Mouse (Mus musculus) mesoderm, embryonic 11.5 days (tissue): ENCODE results near the gene Gm11627.
"Not testable (repeated sequence)": the region's sequence is repeated elsewhere in the genome, so short reads cannot be mapped to it uniquely, and the experiment has no call there.

Source experiments
- DNase-seq: peaks from one replicate; pipeline ENCODE4 v3.0.0-alpha.2; 2012; ENCODE audit warnings: low read depth, low spot score

The Gm11627 gene

DNA sequence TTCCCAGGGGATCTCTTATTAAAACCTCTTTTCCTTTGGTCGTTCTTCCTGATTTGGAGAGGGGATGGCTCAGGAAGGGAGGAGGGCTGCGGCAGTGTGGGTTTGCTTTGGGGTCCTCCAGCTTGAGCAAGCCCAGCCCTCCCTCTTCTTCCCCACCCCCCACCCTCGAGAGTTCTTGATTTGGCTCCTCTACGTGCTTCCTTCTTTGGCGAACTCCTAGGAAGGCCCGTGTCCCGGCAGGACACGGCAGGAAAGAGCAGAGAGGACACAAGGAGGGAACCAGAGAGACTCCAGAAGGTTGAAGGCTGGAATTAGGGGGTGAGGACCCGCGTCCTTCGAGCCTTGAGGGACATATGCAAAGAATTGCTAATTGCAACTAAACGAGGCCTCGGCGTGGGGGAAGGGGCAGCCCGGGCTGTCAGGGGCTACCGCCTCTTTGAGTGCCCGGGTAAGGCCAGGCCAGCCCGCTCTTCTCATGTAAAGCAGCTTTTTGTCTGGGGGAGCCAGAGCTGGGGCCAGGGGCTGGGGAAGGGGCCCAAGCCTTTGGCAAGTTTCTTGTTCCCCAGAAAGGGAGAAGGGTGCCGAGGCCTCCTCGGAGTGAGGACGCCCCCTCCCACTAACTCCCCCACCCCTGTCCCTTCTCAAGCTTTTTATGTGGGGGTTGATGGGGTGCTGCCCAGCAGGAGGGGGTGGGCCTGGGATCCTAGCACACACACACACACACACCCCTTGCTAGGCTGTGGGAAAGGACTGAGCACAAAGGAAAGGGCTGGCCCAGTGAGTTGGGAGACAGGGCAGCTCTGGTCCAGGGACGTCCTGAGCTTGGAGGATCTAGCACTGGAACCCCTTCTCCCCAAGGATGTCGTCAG lies at the start of gene Gm11627:
Gene Gm11627 (minus strand): TSS at position 297 of the 869 bp plus-strand sequence.
- DNase-seq = no peak

DNA sequence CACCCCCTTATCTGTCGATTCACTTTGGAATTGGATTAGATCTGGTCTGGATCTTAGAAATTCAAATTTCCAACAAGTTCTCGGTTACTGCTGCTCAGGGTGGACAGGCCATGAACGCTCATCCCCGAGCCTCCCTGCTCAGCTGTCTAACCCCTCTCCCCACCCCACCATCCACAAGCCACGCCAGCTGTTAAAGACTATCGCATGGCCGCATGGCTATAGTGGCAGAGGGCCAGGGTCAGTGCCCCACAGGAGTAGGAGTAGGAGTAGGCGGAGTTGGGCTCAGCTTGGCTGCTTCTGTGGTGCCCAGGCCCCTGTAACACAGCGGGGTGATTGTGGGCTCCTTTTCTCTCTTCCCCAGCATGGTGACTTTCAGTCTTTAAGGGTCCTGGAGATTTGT lies 49.3 kb upstream of the Gm11627 start:
- no peak for DNase-seq

DNA sequence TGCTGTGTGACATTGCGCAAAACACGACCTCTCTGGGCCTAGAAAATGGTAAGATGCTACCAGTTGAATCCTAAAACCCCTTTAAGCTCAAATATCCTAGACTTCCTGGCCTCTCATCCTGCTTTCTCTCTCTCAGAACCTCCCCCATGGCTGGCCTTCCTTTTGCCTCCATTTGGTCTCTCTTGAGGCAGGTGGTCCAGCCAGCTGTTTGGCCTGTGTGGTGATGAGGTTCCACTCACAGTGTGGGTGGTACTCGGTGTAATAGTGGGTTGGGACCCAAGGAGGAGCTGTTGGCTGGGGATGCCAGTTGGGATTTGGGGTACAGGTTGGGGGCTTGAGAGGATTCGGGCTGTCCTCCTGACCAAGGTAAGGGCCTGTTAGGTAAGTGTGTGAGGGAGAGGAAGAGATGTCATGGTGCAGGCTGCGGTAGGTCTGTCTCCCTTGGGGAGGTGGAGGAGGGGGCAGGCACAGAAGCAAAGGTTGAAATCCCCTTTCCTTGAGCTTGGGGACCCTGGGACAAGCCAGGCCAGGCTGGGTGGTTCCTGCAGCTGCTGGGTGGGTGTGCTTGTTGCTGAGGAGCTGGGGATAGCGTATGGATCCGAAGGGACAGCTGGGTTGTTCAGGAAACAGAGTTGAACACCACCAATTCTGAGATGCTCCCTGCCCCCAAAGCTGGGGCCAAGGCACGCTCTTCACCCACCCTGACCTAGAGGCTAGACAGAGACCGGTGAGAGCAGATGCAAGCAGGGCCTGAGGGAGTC lies 48.1 kb upstream of the Gm11627 start:
- no peak for DNase-seq

DNA sequence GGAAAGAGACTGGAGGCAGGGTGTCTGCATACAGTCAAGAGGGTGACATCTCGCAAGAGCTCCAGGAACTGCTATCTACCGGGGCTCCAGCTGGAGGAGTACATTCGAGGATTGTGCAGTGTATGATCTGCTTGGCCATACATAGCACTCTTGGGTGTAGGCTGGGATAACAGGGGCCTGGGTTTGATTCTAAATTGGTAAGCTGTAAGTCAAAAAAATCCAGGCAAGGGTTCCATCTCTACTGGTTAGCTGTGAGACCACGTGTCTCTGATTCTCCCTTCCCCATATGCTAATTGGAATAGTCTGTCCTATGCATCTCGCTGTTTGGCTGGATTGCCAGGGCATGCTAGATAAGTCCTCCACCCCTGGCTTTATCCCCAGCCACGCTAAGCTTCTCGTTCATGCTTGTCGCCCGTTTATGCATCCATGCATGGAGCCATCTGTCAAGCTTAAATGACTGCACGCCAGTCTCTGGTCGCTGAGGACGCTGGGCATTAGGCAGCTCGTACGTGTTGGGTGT lies 45.7 kb upstream of the Gm11627 start:
- DNase-seq = no peak

DNA sequence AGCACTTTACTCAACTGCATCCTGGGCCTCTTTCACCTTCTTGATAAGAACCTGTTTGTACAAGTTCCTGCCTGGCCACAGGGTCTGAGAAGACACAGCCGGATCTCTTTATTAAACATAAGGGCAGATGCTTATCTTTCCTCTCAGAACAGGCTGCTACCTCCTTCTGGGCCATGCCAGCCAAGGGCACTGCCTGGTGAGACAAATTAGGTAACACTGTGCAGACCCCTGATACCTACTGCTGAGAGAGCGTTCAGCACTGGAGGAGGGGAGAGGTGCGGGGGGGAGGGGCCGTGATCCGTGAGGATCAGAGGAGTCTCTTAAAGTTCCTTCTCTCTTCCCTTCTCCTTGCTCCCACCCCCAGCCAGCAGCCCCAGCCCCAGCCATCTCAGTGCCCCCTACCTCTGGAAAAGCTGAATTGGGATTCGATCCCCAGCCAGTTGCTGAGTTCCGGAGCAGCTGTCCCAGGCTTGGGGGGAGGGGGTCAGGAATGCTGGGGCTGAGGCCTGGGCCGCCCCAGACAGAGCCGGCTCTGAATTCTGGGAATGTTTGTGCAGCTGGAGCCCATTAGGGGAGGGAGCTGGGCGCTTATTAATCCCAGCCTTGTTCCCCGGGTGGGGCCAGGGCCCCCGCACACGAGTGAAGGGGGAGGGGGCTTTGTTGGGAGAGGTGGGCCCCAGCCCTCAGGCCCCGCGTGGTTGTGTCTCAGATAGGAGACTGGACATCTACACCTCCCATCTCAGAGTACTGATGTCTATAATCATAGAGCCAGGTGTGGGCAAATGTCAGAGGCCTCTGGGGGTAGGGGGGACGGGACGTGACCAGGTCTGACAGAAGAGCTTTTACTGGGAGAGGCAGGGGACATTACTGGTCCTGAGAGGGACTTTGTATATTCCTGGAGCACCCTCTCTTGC lies 44.9 kb upstream of the Gm11627 start:
- peak; percentile 94 for DNase-seq

DNA sequence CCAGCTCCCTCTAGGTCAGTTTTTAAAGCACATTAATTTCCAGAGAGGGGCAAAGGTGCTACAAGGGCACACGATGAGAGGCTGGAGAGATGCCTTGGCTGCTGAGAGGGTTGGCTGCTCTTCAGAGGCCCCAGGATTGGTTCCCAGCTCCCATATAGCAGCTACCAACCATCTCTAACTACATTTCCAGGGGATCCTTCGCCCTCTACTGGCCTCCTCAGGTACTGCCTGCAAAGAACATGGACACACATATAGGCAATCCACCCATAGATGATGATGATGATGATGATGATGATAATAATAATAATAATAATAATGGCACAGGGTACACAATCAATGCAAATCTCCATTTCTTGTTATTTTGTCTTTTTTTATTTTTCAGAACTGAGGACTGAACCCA lies 40.2 kb upstream of the Gm11627 start:
- DNase-seq = no peak

DNA sequence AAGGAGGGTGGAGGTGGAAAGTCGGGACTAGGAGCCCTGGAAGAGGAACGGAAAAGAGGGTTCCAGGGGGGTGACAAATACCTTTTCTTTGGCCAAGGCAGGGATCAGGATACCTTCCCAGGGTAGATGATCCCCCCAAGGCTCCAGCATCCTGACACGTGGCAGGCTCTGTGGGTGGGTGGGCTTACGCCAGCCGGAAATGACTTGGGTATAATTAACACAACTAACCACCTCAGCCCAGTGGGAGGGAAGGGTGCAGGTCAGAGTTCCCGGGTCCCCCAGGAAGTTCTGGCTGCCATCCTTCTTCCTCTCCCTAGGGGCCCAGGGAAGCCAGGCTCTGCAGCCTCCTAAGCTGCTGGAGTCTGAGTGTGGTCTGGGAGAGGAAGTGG lies 32.0 kb upstream of the Gm11627 start:
- DNase-seq = no peak

DNA sequence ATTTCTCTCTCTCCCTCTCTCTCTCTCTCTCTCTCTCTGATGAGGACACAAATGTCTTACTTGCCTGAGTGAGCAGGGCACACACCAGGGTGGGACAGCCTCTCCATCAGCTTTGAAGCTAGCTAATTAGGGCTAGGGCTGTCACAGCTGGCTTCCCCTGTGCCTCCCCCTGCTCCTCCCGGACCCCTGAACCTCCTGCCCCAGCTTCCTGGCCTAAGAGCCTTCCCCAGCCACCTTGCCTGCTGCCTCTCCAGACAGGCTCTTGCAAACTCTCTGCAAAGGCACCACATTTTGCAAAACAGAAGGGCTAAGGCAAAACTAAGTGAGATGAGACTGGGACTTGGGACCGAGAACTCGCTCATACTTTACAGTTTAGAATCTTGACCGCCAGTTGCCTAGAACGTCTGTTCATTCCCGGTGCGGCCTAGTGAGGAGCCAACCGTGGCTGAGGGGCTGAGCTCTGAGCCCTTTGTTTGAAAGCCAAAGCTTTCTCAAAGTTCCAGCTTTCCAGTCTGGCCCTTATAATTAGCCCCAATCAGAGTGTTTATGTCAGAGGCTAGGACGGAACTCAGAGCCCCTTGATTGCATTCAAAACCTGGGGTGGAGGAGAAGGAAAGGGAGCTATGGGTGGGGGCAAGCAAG lies 31.5 kb upstream of the Gm11627 start:
- DNase-seq = no peak

DNA sequence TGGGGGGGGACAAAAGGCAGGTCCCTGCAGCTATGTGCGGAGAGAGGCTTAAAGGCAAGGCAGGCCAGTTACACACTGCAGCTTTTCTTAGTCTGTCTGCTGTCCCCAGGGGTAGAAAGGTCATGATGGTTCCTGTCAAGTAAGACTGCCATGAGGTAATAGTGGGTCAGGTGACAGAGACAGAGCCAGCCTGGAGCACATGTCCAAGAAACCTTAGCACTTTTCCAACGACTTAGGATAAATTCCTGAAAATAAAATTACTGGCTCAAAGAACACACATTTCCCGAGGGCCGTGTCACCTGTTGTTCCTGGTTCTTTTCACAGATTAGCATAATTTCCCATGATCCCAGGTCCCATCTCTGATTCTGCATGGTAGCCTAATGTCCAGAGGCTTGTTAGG lies 31.0 kb upstream of the Gm11627 start:
- DNase-seq = no peak

DNA sequence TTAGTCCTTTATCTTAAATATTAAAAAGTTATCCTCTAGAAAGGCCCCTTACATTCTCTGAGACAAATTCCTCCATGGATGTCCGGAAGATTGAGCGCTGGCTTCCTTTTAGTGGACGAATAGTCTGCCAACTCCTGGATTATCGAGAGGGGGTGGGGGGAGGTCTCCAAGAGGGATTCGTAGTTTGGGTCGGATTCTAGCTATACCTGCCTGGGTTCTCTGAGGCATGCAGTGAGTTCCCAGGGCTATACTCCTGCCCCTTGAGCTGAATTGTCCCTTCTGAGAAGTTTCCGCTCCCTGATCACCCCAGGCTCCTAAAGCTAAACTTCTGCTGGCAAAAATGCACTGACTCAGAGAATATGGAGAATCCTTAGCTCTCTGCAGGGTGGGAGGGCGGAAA lies 30.2 kb upstream of the Gm11627 start:
- DNase-seq = no peak

DNA sequence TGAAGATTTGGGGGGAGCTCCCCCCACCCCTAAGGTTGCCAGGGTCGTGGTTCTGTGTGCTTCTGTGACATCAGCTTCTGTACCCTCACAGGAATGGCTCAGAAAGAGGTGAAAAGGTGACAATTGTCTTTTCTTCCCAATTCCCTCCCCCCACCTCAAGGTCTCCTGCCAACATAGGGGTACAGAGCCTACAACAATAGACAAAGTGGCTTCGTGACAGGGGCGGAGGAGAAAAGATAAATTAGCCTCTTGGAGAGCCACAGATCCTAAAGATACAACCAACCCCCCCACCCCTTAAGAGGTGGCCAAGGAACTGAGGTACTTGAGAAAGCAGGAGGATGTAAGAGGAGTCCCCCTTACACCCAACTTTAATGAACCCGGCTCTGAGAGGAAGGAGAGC lies 29.4 kb upstream of the Gm11627 start:
- no peak for DNase-seq

DNA sequence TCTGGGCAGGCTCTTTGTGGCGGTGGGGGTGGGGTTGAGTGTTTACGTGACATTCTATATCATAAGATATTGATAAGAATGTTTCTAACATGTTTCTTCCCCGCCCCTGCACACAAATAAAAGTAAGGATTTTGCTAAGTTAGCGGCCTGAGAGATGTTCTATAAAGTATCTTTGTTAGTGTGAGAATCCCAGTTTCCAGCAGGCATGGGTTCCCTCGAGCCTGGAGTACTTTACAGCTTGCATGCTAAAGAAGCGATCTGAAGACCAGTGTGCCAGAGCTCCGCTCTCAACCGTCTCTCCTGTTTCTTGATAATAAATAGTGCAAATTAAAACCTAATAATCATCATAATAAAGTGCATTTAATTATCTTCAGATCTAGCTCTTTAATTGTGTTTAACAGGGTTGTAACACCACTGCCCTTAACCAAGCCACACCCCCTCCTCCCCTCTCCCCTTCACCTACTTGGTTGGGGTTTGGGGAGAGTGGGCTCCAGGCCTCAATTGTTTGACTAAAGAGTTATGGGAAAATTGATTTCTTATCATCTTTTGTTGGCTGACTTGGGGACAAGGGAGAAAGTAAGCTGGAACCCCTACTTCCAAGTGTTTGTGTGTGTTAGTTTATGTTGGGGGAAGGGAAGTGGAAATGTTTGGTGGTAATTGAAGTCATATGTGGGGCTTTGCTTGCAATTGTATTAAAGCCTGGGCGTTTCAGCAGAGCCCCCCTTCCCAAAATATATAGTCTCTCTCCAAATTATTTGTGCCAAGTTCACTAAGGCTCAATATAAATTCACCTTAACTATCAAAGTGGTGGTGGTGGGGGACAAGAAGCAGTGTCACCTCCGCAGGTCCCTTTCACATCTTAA lies 28.7 kb upstream of the Gm11627 start:
- no peak for DNase-seq

DNA sequence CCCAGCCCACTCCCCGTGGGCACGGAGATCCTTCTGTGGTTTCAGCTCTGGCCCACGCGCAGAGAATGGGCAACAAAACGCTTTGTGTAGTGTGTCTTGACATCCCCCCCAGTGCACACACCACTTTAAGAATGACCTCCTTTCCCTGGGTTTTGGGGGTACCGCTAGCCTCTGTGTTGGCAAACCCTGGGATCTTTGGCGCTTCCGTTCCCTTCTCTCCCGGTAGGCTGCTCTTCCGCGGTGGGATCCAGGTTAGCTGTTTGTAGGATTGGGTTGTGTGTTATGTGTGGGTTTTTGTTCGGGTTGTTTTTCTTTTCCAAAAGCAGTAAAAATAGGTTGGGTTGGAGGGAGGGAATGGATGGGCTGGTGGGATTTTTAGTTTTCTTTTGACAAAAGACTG lies 27.9 kb upstream of the Gm11627 start:
- not testable (repeated sequence) for DNase-seq

DNA sequence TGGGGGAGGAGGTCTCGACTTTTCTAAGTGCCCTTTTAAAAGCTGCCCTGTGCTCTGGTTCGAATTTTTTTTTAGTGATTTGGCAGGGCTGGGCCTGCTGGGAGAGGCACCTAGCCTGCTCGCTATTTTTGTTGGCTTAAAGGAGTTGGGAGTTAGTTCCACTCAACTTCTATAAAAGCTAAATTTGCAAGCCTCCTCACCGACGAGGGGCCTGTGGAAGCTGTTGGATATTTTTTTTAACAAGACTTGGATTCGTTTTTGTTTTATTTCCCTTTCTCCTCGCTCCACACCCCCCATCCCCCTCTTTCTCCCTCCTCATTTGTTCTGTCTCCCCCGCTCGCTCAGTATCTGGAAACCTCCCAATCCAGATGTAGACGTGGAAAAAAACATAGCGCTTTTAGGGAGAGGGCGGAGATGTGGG lies 27.5 kb upstream of the Gm11627 start:
- DNase-seq = no peak

DNA sequence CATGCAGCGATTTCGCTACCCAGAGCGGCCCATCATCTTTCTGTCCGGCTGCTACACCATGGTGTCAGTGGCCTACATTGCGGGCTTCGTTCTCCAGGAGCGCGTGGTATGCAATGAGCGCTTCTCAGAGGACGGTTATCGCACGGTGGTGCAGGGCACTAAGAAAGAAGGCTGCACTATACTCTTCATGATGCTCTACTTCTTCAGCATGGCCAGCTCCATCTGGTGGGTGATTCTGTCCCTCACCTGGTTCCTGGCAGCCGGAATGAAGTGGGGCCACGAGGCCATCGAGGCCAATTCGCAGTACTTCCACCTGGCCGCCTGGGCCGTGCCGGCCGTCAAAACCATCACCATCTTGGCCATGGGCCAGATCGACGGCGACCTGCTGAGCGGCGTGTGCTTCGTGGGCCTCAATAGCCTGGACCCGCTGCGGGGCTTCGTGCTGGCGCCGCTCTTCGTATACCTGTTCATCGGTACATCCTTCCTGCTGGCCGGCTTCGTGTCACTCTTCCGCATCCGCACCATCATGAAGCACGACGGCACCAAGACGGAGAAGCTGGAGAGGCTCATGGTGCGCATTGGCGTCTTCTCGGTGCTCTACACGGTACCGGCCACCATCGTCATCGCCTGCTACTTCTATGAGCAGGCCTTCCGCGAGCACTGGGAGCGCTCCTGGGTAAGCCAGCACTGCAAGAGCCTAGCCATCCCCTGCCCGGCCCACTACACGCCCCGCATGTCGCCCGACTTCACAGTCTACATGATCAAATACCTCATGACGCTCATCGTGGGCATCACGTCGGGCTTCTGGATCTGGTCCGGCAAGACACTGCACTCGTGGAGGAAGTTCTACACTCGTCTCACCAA lies 26.5 kb upstream of the Gm11627 start:
- DNase-seq = peak; percentile 70

DNA sequence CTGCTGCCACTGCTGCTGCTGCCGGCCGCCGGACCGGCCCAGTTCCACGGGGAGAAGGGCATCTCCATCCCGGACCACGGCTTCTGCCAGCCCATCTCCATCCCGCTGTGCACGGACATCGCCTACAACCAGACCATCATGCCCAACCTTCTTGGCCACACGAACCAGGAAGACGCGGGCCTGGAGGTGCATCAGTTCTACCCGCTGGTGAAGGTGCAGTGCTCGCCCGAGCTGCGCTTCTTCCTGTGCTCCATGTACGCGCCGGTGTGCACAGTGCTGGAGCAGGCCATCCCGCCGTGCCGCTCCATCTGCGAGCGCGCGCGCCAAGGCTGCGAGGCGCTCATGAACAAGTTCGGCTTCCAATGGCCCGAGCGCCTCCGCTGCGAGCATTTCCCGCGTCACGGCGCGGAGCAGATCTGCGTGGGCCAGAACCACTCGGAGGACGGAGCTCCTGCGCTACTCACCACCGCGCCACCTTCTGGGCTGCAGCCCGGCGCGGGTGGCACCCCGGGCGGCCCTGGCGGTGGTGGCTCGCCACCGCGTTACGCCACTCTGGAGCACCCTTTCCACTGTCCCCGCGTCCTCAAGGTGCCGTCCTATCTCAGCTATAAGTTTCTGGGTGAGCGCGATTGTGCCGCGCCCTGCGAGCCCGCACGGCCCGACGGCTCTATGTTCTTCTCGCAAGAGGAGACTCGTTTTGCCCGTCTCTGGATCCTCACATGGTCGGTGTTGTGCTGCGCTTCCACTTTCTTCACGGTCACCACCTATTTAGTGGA lies 25.7 kb upstream of the Gm11627 start:
- no peak for DNase-seq

DNA sequence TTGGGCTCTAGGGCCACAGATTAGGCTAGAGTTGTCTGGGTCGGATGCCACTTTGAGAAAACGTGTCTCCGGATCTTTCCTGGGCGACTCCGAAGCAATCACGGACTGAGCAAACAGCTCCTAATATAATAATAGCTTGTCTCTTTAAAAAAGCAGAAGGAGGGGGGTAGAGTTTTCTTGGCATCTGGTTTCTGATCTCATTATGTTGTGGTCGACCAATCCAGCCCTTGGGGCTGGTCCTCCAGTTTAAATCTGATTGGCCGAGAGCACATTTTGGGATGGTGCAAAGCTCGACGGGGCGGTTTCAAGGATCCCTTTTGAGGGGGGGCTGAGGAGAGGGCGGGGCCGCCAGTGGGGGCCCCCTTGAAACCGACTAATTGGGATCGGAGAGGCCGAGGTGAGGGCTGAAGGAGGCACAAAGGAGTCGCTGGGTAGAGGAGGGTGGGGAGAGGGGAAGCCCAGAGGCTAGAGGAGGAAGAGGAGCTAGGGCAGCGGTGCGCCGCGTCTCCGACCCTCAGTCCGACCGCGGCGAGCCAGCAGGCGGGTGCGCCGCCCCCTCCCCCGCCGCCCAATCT lies 24.8 kb upstream of the Gm11627 start, which contains the start of gene Fzd2:
Gene Fzd2 (plus strand): TSS at position 387 of the 575 bp plus-strand sequence.
- peak; percentile 99 for DNase-seq

DNA sequence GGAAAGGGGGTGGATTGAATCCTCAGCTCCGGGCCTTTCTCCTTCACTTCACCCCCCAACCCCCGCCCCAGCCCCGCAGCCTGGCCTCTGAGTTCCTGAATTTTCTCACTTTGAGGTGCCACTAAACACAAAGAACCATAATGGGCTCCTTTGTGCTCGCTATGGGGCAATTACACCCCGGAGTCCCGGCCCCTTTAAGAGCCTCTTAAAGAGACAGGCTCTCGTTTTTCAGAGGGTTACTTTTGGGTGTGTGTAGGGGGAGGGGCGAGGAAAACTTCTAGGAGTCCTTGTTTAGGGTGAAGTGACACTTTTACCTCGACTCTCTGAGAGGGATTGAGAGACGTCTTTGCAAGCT lies 24.2 kb upstream of the Gm11627 start:
- peak; percentile 89 for DNase-seq
